Mouse (Mus musculus): Measurements from ENCODE around the gene Kremen2.

DNA sequence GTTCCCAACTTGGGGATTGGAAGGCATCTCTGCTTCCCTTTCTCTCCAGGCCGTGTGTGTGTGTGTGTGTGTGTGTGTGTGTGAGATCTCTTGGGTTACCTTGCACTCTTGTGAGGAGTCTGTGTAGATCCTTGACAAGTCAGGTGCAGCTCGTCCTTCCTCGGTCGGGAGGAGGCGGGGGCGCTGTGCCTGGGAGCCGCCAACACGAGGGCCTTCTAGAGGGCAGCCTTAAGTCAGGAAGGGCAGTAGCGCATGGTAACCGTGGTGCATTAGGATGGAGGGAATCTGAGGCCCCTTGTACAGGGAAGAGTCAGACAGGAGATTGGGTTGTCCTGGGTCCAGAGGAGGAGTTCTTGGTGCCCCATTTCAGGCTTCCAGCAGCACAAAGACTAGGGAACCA is 30.6 kb upstream of the Kremen2 start:
- no peak for TF ChIP-seq CTCF (IDR thresholded peaks at IDR 0.05)
- TF ChIP-seq EP300 (IDR thresholded peaks at IDR 0.05) = no peak
